Mouse (Mus musculus) layer of hippocampus, adult 9-11 months (tissue): ENCODE measurements around the gene Map1lc3a.

Source experiments
- DNase-seq: peaks from one replicate; pipeline ENCODE4 v3.0.0; 2022

Gene Map1lc3a

DNA sequence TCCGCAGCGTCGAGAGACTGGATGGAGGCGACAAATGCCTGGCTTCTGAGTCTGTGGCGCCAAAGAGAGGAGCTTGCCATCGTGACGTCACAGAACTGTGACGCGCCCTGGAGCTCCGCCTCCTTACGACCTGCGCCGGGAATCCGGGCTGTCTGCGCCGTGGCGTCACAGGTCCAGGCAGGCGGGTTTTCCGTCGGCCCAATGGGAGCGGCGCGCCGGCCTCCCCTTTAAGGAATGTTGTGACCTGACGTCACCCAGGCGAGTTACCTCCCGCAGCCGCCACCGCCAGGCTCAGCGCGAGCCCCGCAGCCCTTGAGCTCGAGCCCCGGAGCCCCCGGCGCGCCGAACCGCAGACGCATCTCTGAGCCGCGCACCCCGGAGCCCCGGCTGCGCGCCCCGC, at the start of gene Map1lc3a:
Gene Map1lc3a, plus strand, starts transcription at position 103 of the 400 bp plus-strand sequence.
- peak; percentile 97 for DNase-seq

- DNase-seq = no peak
Observed at GRCm38 (mm10) chr2:155235746-155236361, 40.2 kb upstream of the Map1lc3a start.

DNA sequence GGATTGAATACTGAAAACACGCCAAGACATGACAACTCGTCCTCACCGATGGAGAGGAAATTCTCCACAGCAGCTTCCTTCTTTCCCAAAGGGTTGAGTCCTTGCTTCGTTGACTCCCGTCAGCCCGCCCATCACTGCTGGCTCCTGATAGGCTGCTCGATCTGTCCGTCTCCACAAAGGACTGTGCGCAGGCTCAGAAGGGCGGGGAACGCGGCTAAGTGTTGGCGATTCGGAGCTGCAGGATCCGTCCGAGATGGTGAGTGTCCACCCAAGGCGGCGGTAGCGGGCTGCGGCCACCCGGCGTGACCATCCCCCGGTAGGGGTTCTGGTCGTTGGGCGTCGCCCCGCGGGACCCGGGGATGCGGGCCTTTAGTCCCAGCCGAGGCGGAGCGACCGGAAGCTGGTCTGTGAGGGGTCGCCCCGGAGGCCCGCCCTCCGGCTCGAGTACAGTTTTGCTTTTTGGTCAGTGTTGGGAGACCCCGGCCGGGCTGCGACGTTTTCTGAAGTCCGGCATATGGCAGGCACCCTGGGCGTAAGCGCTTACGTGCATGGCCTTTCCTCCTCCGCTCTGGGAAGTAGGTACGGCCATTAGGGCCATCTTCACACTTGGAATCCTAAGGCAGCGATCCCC, 39.6 kb upstream of the Map1lc3a start, which contains the start of gene Dynlrb1:
Gene Dynlrb1, plus strand, starts transcription at position 172 of the 631 bp plus-strand sequence.
- DNase-seq = peak; percentile 98

- no peak for DNase-seq
Observed at GRCm38 (mm10) chr2:155237276-155237675, 38.8 kb upstream of the Map1lc3a start.

GRCm38 (mm10) chr2:155240915-155241314, 35.2 kb upstream of the Map1lc3a start:
- DNase-seq = no peak

DNA sequence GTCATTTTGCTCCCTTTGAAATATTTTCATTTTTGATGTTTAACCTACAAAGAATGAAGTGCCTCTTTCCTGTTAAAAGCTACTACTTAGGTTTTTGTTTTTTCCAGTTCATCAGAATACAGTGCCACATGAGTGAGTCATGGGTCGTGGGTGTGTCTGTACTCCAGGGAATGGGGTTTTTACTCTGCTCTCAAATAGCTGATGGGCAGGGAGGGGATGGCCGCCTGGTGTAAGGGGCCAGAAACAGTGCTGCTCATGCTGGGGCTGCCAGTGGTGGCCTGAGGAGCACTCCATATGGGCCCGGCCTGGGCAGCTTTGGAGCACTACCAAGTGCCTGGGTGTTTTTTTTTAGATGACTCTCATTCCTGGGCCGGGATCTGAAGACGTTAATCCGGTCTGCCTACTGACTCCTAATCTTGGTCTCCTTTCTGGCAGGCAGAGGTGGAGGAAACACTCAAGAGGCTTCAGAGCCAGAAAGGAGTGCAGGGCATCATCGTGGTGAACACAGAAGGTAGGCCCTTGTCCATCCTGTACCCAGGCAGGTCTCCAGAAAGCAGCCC, 33.7 kb upstream of the Map1lc3a start:
- no peak for DNase-seq

DNA sequence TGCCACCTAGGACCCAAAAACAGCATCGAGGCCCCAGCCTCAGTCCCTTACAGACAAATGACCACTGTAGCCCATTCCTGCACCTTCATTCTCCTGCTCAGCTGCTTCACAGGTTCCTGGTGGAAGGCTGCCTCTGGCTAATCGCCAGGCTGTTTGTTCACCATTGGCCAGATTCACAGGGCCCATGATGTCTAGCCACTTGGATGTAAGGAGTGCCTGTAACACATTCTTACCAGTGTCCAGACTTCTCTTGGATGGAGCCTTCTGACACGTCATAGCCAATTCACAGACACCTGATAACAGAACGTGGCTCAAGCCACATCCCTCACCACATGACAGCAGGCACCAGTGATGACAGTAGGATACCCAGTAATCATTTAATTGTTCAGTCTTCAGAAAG, 29.9 kb upstream of the Map1lc3a start:
- no peak for DNase-seq

GRCm38 (mm10) chr2:155248206-155248605, 27.9 kb upstream of the Map1lc3a start:
- DNase-seq = no peak

- DNase-seq = no peak
Observed at GRCm38 (mm10) chr2:155248718-155249117, 27.4 kb upstream of the Map1lc3a start.

- DNase-seq = no peak
Observed at GRCm38 (mm10) chr2:155249588-155249987, 26.5 kb upstream of the Map1lc3a start.

DNA sequence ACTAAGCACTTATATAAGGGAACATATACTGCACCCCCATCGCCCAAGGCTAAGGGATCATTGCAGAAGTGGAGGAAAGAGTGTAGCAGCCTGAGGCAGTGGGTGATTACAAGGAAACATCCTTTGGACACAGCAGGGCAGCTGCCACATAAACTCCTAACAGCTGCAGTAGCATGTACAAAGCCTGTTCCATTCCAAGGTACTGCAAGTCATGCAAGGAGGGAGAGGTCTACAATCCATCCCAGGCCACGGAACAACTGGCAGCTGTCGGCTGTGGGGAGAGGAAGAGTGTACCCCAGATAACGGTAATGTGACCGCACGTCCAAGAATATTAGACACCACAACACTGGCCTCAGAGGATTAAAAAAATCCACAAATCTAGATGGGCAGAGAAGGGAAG, 10.6 kb upstream of the Map1lc3a start:
- no peak for DNase-seq

GRCm38 (mm10) chr2:155266896-155267295, 9.2 kb upstream of the Map1lc3a start:
- no peak for DNase-seq

DNA sequence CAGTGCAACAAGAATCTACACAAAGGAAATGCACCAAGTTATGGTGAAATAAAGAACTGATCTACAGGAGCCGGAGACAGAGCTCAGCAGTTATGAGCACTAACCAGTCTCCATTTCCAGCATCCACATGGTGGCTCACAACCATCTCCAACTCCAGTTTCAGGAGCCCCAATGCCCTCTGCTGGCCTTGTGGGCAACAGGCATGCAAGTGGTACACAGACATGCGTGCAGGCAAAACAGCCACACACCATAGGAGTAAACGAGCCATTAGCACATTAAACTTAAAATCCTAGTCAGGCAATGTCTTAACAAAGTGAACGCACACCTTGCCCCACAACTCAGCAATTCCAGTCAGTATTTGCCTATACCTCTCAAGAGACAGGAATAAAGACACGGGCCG, 4.1 kb upstream of the Map1lc3a start:
- DNase-seq = no peak

- no peak for DNase-seq
Observed at GRCm38 (mm10) chr2:155272396-155273170, 3.5 kb upstream of the Map1lc3a start.

DNA sequence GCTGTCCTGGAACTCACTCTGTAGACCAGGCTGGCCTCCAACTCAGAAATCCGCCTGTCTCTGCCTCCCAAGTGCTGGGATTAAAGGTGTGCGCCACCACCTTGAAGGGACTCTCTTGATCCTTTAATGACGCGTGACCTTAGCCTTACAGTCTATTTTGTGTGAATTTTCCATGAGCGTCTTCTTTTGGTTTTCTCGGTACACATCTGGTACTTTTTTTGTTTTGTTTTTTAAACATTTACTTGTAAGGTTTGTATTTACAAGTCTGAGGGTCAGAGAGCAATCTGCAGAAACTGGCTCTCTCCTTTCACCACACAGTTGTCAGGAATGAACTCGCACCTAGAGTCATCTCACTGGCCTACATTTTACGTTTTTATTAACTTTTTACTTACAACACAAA, 2.5 kb upstream of the Map1lc3a start:
- DNase-seq = no peak

- DNase-seq = peak; percentile 60
Observed at GRCm38 (mm10) chr2:155276621-155277175, 601 bp downstream of the Map1lc3a start.

GRCm38 (mm10) chr2:155277721-155278120, 1.6 kb downstream of the Map1lc3a start:
- no peak for DNase-seq

- no peak for DNase-seq
Observed at GRCm38 (mm10) chr2:155278361-155278760, 2.3 kb downstream of the Map1lc3a start.

DNA sequence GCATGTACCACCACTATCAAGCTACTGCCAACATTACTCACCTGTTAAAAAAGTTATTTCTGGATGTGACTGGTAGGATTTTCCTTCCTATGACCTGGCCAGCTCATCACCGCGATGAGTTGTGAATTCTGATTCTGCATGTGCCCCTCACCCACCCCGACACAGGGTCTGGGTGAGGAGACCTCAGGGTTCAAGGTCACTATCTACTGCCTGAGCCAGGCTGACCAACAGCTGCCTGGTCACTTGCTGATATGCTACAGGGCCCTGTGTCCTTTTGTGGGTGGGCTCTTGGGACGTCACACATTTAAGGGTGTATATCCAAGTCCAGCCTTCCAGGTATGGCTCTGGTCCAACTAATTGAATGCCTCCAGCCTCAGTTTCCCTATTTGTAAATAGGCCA, 3.1 kb downstream of the Map1lc3a start:
- DNase-seq = no peak

- no peak for DNase-seq
Observed at GRCm38 (mm10) chr2:155280116-155280515, 4.0 kb downstream of the Map1lc3a start.

DNA sequence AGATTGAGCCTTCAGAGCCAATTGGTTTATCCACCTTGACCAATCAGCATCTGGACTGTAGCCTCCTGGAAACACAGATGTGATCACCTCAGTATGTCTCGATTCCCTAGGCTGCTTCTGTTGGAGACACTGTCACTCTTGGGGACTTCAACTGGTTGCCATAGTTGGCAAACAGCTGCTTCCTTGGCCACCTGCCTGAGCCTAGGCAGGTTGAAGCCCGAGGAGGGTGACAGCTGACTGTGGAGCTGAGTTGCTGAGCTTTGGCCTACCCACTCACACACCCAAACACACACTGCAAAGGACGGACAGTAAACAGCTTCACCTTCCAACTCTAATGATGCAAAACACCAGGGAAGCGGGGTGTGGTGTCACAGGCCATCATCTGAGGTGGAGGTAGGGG, 7.7 kb downstream of the Map1lc3a start:
- peak; percentile 22 for DNase-seq

GRCm38 (mm10) chr2:155284647-155285046, 8.6 kb downstream of the Map1lc3a start:
- DNase-seq = no peak

GRCm38 (mm10) chr2:155285744-155286143, 9.6 kb downstream of the Map1lc3a start:
- no peak for DNase-seq
